Mouse (Mus musculus) C2C12 (cell line): ENCODE data around the gene Nhlh2. TPM values are rescaled to one million over a fixed set of nuclear protein-coding genes. Genes with fewer than 3 reads are reported as not detected.

ENCODE experiments used
- H3K27me3 ChIP-seq: one replicate; pipeline ENCODE4 v1.6.1; 2011; ENCODE audit not compliant: control insufficient read depth, insufficient read depth, insufficient read length
- H3K36me3 ChIP-seq: one replicate; pipeline ENCODE4 v1.6.1; 2011; ENCODE audit not compliant: control insufficient read depth, insufficient read depth
- H3K4me3 ChIP-seq: one replicate; pipeline ENCODE4 v1.5.1; 2011; ENCODE audit warnings: mild to moderate bottlenecking, control low read depth; ENCODE audit not compliant: poor library complexity, insufficient read depth, severe bottlenecking
- H3K79me2 ChIP-seq: one replicate; pipeline ENCODE4 v1.6.1; 2011; ENCODE audit not compliant: control insufficient read depth, insufficient read depth
- H3K79me3 ChIP-seq: one replicate; pipeline ENCODE4 v1.6.1; 2011; ENCODE audit warnings: low read depth, control low read depth
- H3ac ChIP-seq: one replicate; pipeline ENCODE3; 2011; ENCODE audit warnings: low read depth; ENCODE audit not compliant: control insufficient read depth, insufficient read length
- CEBPB ChIP-seq: IDR thresholded peaks from one replicate; pipeline ENCODE4 v1.6.1; 2011; ENCODE audit warnings: low read depth, mild to moderate bottlenecking, control low read depth, moderate library complexity
- CTCF ChIP-seq: IDR thresholded peaks from one replicate; pipeline ENCODE4 v1.5.1; 2011; ENCODE audit not compliant: control insufficient read depth, insufficient read depth, insufficient read length
- FOSL1 ChIP-seq: IDR thresholded peaks from one replicate; pipeline ENCODE4 v1.8.0; 2011; ENCODE audit warnings: mild to moderate bottlenecking, low read length; ENCODE audit not compliant: poor library complexity, insufficient read depth, severe bottlenecking
- MAX ChIP-seq: IDR thresholded peaks from one replicate; pipeline ENCODE4 v1.6.1; 2011; ENCODE audit warnings: mild to moderate bottlenecking, control low read depth
- MYOD1 ChIP-seq: IDR thresholded peaks from one replicate; pipeline ENCODE4 v1.6.1; 2011; ENCODE audit warnings: low read depth; ENCODE audit not compliant: control insufficient read depth, insufficient read length
- MYOG ChIP-seq: IDR thresholded peaks from one replicate; pipeline ENCODE4 v1.6.1; 2011; ENCODE audit not compliant: control insufficient read depth, insufficient read length; ENCODE audit errors: extremely low read depth
- USF1 ChIP-seq: IDR thresholded peaks from one replicate; pipeline ENCODE4 v1.6.1; 2011; ENCODE audit warnings: low read depth, mild to moderate bottlenecking, control low read depth, moderate library complexity
- long read RNA-seq, 2 experiments: library from polyadenylated mRNA; unstranded; transcript quantifications; one replicate each; pipeline ENCODE4 v2.0.0; 2019 to 2020
- polyA plus RNA-seq: library from polyadenylated mRNA; unstranded; fragments of >200 nt; fragmentation: generic; extraction: Trizol; gene quantifications from one replicate; pipeline ENCODE4 v1.2.1, GENCODE M21; 2012; ENCODE audit warnings: missing spikeins

The Nhlh2 gene
- 0.02 TPM for polyA plus RNA-seq
- long read RNA-seq, experiment 1 = 0 reads
- long read RNA-seq, experiment 2 = 0 reads

- Histone ChIP-seq H3K79me3 (no peaks in the 10 kb centered on the region), H3ac (no peak within 1 kb of the TSS), H3K4me3 (no peak within 1 kb of the TSS), H3K27me3 (no peaks in the 10 kb centered on the region), H3K79me2 (no peaks in the 10 kb centered on the region), H3K36me3 (no peaks in the 10 kb centered on the region)
- TF ChIP-seq FOSL1 (no peak), MAX (no peak), CEBPB (no peak), USF1 (no peak), CTCF (no peak), MYOG (no peak), MYOD1 (no peak)
Measured at GRCm38 (mm10) chr3:102009926-102010381, at the start of gene Nhlh2. TSS of gene Nhlh2 (plus strand) at chr3:102010076.

GRCm38 (mm10) chr3:101961146-101961835 is 48.6 kb upstream of the Nhlh2 start:
- Histone ChIP-seq H3K79me2 (no peaks in the 10 kb centered on the region), H3K4me3 (no peak overlapping the region), H3K36me3 (no peaks in the 10 kb centered on the region), H3K79me3 (no peaks in the 10 kb centered on the region), H3ac (no peak overlapping the region), H3K27me3 (no peaks in the 10 kb centered on the region)
- TF ChIP-seq MYOD1 (no peak), FOSL1 (no peak), CEBPB (no peak), CTCF (no peak), MAX (no peak), MYOG (no peak), USF1 (no peak)

- Histone ChIP-seq H3K4me3 (no peak overlapping the region), H3K36me3 (no peaks in the 10 kb centered on the region), H3K79me3 (no peaks in the 10 kb centered on the region), H3K27me3 (no peaks in the 10 kb centered on the region), H3K79me2 (no peaks in the 10 kb centered on the region), H3ac (no peak overlapping the region)
- TF ChIP-seq FOSL1 = no peak
- TF ChIP-seq MYOD1 = no peak
- no peak for TF ChIP-seq MAX
Measured at GRCm38 (mm10) chr3:101963501-101963900, 46.4 kb upstream of the Nhlh2 start.

GRCm38 (mm10) chr3:101964352-101964751 is 45.5 kb upstream of the Nhlh2 start:
- TF ChIP-seq MYOG (no peak), MYOD1 (no peak), FOSL1 (no peak), CEBPB (no peak), CTCF (no peak), MAX (no peak), USF1 (no peak)
- H3K36me3 ChIP-seq = no peaks in the 10 kb centered on the region
- H3K27me3 ChIP-seq = no peaks in the 10 kb centered on the region
- no peaks in the 10 kb centered on the region for H3K79me2 ChIP-seq
- H3K79me3 ChIP-seq = no peaks in the 10 kb centered on the region
- H3ac ChIP-seq = no peak overlapping the region
- no peak overlapping the region for H3K4me3 ChIP-seq

GRCm38 (mm10) chr3:101966825-101967558 is 42.9 kb upstream of the Nhlh2 start:
- no peaks in the 10 kb centered on the region for H3K79me2 ChIP-seq
- no peaks in the 10 kb centered on the region for H3K27me3 ChIP-seq
- H3ac ChIP-seq = no peak overlapping the region
- TF ChIP-seq MYOD1 (no peak), USF1 (no peak), MAX (no peak), MYOG (no peak), FOSL1 (no peak), CTCF (no peak), CEBPB (no peak)
- H3K79me3 ChIP-seq = no peaks in the 10 kb centered on the region
- no peaks in the 10 kb centered on the region for H3K36me3 ChIP-seq
- H3K4me3 ChIP-seq = no peak overlapping the region

- no peak for TF ChIP-seq CEBPB
- no peak for TF ChIP-seq MAX
- no peak for TF ChIP-seq CTCF
- TF ChIP-seq MYOG = no peak
- TF ChIP-seq FOSL1 = no peak
- no peaks in the 10 kb centered on the region for H3K79me2 ChIP-seq
- no peaks in the 10 kb centered on the region for H3K79me3 ChIP-seq
- no peak overlapping the region for H3K4me3 ChIP-seq
- no peak overlapping the region for H3ac ChIP-seq
- no peaks in the 10 kb centered on the region for H3K36me3 ChIP-seq
- no peaks in the 10 kb centered on the region for H3K27me3 ChIP-seq
Measured at GRCm38 (mm10) chr3:101975337-101975736, 34.5 kb upstream of the Nhlh2 start.
